Mouse (Mus musculus) kidney, adult 11 months (tissue): ENCODE measurements around the gene Smim20.

ENCODE experiments used
- DNase-seq: peaks from one replicate; pipeline ENCODE4 v3.0.0; 2022

Gene Smim20

GRCm38 (mm10) chr5:53314404-53315167 lies 47.7 kb downstream of the Smim20 start:
- DNase-seq, result no peak

- no peak for DNase-seq
Measured at GRCm38 (mm10) chr5:53315829-53316228, 48.9 kb downstream of the Smim20 start.

- no peak for DNase-seq
Measured at GRCm38 (mm10) chr5:53317396-53317795, 50.5 kb downstream of the Smim20 start.

DNA sequence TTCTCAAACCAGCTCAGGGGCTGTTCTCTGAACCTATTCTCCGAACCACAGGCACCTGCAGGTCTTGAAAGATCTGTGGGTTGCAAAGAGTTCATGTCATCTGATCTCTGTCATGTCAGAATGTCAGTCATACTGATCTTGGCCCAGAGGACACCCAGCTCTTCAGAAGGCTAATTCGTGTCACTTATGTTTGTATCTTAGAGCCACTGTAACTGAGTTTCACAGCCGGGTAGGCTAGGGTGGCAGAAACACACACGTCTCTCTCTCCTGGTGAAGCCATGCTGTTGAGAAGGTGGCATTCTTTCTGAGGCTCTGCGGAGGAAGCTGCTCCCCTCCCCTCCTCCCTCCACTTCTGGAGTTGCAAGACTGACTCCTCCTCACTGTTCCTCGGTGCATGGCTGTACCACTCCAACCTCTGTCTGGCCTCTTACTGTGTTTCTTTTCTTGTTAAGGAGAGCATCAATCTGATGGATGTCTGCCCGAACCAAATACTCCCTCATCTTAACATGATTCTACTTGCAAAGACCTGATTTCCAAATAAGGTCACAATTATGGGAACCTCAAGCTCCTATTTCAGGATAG lies 51.1 kb downstream of the Smim20 start:
- no peak for DNase-seq

DNA sequence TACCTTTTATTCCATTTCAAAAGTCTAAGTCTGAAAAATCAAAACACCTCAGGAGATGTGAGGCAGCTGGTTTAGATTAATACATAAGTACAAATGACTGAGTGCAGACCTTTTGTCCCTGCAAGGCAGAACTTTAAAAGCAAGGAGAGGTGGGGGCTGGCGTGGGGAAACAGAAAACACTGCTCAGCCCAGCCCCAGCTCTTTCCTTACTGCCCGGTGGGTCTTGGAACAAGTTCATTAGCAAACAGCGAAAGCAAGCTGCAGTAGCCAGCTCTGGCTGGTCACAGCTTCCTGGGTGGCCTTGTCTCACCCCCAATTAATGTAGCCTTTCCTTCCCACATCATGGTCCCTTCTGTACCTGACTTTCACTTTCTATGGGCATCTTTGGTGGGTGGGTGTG lies 53.4 kb downstream of the Smim20 start:
- no peak for DNase-seq

DNA sequence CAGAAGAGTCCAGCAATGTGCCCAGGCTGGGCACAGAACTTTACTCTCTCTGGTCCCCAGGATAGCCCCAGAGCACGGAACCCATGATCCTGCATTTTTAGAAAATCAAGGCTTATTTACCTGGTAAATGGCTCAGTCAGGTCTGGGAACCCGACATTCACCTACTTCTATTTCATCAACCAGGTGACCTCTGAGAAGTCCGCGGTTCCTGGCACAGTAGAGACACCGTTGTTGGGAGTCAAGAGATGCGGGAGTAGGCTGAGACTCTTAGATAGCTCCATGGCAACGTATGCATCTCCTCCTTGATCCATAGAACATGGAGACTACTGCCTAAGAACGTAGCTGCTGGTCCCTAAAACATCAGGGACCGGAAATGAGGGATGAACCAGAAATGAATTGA lies 55.0 kb downstream of the Smim20 start:
- DNase-seq, result no peak

- DNase-seq, result no peak
Measured at GRCm38 (mm10) chr5:53322471-53322870, 55.6 kb downstream of the Smim20 start.

GRCm38 (mm10) chr5:53323121-53323520 lies 56.2 kb downstream of the Smim20 start:
- no peak for DNase-seq

- no peak for DNase-seq
Measured at GRCm38 (mm10) chr5:53324256-53324655, 57.4 kb downstream of the Smim20 start.

DNA sequence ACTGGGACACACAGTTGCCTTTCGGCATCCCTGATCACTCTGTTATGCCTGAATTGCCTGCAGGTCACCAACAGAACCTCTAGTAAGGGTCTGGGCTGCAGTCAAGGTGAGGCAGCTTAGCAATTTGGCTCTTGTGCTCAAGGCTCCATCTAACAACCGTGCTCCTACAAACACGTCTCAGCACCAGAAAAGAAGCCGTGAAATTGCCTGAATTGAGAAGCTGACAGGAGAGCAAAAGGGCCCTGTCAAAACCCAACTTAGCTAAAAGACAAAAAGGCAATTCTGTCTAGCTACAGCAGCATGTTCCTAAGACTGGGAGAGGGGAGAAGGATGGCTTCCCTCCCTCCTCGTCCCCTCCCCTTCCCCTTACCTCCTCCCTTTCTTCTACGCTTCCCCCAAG lies 57.9 kb downstream of the Smim20 start:
- no peak for DNase-seq

GRCm38 (mm10) chr5:53326023-53326422 lies 59.1 kb downstream of the Smim20 start:
- DNase-seq, result peak; percentile 31

DNA sequence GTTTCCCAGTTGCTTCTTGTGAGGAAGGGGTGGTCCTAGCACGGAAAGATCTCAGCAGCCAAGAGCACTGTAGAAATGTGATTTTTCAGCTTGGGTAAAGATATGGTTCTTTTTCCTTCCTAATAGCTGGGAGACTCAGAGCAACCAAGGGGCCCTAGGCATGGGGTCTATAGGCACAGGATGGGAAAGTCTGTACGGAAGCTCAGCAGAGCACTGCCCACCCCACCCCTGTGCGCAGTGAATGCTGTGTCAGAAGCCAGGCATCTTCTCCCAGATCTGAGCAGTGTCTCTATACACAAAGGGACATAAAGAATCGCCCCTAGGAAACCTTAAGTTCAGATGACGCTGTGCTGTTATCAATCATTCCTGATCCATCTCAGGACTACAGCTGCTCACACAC lies 59.6 kb downstream of the Smim20 start:
- DNase-seq, result no peak
